Mouse (Mus musculus) ES-Bruce4 (cell line): ENCODE measurements around the gene Ppp4r1. TPM values are rescaled to one million over a fixed set of nuclear protein-coding genes. Genes with fewer than 3 reads are reported as not detected.
A peak's percentile ranks its signal among the peaks of the same experiment; 100 is the strongest.

ENCODE experiments used
- H3K27ac ChIP-seq: 2 replicates; pipeline ENCODE4 v1.5.1; 2012; ENCODE audit warnings: low read length, inconsistent platforms; ENCODE audit not compliant: insufficient read depth
- H3K27me3 ChIP-seq: 2 replicates; pipeline ENCODE4 v1.6.1; 2012; ENCODE audit warnings: mild to moderate bottlenecking, low read length, inconsistent platforms; ENCODE audit not compliant: control insufficient read depth, poor library complexity, insufficient read depth, severe bottlenecking
- H3K36me3 ChIP-seq: 2 replicates; pipeline ENCODE4 v1.6.1; 2012; ENCODE audit warnings: inconsistent platforms, mild to moderate bottlenecking, low read length, moderate library complexity; ENCODE audit not compliant: control insufficient read depth, poor library complexity, insufficient read depth, severe bottlenecking
- H3K4me1 ChIP-seq: one replicate; pipeline ENCODE4 v1.8.1; 2011; ENCODE audit warnings: low read length; ENCODE audit not compliant: control insufficient read depth, insufficient read depth
- H3K4me3 ChIP-seq: 2 replicates; pipeline ENCODE4 v1.5.1; 2011; ENCODE audit warnings: low read depth, mild to moderate bottlenecking, low read length
- H3K9ac ChIP-seq: 2 replicates; pipeline ENCODE4 v1.6.1; 2012; ENCODE audit warnings: low read depth, mild to moderate bottlenecking, inconsistent platforms; ENCODE audit not compliant: poor library complexity, severe bottlenecking
- H3K9me3 ChIP-seq: replicated peaks from 2 replicates; pipeline ENCODE4 v1.6.1; 2012; ENCODE audit warnings: mild to moderate bottlenecking, low read length, inconsistent platforms; ENCODE audit not compliant: control insufficient read depth, poor library complexity, insufficient read depth, severe bottlenecking
- CTCF ChIP-seq: IDR thresholded peaks from one replicate; pipeline ENCODE4 v1.8.1; 2011; ENCODE audit warnings: low read depth, low read length
- EP300 ChIP-seq: IDR thresholded peaks from 2 replicates; pipeline ENCODE4 v1.6.1; 2011; ENCODE audit warnings: low read depth, low read length; ENCODE audit not compliant: insufficient read depth
- POLR2A ChIP-seq: IDR thresholded peaks from one replicate; pipeline ENCODE4 v1.8.1; 2011; ENCODE audit warnings: low read length; ENCODE audit not compliant: insufficient read depth
- polyA plus RNA-seq: library from polyadenylated mRNA; stranded (reverse); fragments of >200 nt; gene quantifications from 2 replicates; pipeline ENCODE4 v1.2.4, GENCODE M21; 2011; ENCODE audit warnings: low read depth; ENCODE audit not compliant: missing spikeins, insufficient read depth, insufficient read length

Ppp4r1 gene
- polyA plus RNA-seq, result 48.4 and 56.7 TPM in 2 replicates

GRCm38 (mm10) chr17:65782551-65783141 lies at the start of gene Ppp4r1:
Gene Ppp4r1 (plus strand): TSS chr17:65782573.
- Histone ChIP-seq H3K9me3 (no peaks in the 10 kb centered on the region; the same call in 1 of the 2 replicates), H3K4me3 (peak within 1 kb of the TSS; percentile 94), H3K4me1 (peaks cover 4% of the 10 kb centered on the region), H3K27me3 (no peaks in the 10 kb centered on the region), H3K9ac (peak within 1 kb of the TSS; percentile 100), H3K27ac (peak within 1 kb of the TSS; percentile 46), H3K36me3 (no peaks in the 10 kb centered on the region)
- TF ChIP-seq POLR2A (no peak), EP300 (no peak), CTCF (no peak)

DNA sequence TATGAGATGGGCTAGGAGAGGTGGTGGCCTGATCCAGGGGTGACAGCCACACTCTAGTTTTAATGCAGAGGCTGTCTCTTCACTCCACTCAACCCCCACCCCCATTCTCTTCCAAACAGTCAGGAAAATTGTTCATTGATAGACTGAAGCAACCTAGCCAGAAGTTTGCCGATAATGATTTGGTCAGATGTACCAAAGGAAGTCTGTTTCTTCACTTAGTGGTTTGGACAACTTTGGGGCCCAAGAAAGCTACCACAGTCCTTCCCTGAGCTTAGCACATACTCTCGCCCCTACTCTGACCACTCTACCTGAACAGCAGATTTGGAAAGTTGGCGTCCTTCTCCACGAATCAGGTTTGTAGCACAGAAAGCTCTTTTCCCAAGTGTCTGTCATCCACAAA lies 49.7 kb upstream of the Ppp4r1 start:
- TF ChIP-seq EP300 (no peak), CTCF (no peak), POLR2A (no peak)
- no peaks in the 10 kb centered on the region for H3K4me1 ChIP-seq

GRCm38 (mm10) chr17:65735088-65735487 lies 47.3 kb upstream of the Ppp4r1 start:
- Histone ChIP-seq H3K4me3 (no peak overlapping the region), H3K9me3 (no peaks in the 10 kb centered on the region)
- TF ChIP-seq EP300 (no peak), POLR2A (no peak), CTCF (no peak)

More for the DNA sequence above, 49.7 kb upstream of the Ppp4r1 start:
- Histone ChIP-seq H3K27me3 (no peaks in the 10 kb centered on the region), H3K36me3 (no peaks in the 10 kb centered on the region), H3K9ac (no peak overlapping the region), H3K27ac (no peak overlapping the region), H3K4me3 (no peak overlapping the region), H3K9me3 (no peaks in the 10 kb centered on the region)

GRCm38 (mm10) chr17:65737175-65737574 lies 45.2 kb upstream of the Ppp4r1 start:
- TF ChIP-seq EP300, result no peak
- no peak for TF ChIP-seq POLR2A
- TF ChIP-seq CTCF, result no peak
- H3K9ac ChIP-seq, result no peak overlapping the region

More at GRCm38 (mm10) chr17:65735088-65735487, 47.3 kb upstream of the Ppp4r1 start:
- Histone ChIP-seq H3K9ac (no peak overlapping the region), H3K27me3 (no peaks in the 10 kb centered on the region), H3K27ac (peak overlapping the region; percentile 87), H3K4me1 (no peaks in the 10 kb centered on the region), H3K36me3 (no peaks in the 10 kb centered on the region)

GRCm38 (mm10) chr17:65737622-65738021 lies 44.8 kb upstream of the Ppp4r1 start:
- Histone ChIP-seq H3K27me3 (no peaks in the 10 kb centered on the region), H3K9me3 (peaks cover 4% of the 10 kb centered on the region; the same call in 1 of the 2 replicates), H3K36me3 (no peaks in the 10 kb centered on the region), H3K27ac (peak overlapping the region; percentile 35), H3K4me3 (no peak overlapping the region), H3K4me1 (no peaks in the 10 kb centered on the region), H3K9ac (no peak overlapping the region)
- TF ChIP-seq POLR2A, result no peak
- TF ChIP-seq EP300, result peak; percentile 67; the same call in 1 of the 2 replicates
- TF ChIP-seq CTCF, result no peak

More at GRCm38 (mm10) chr17:65737175-65737574, 45.2 kb upstream of the Ppp4r1 start:
- H3K27ac ChIP-seq, result peak overlapping the region; percentile 35
- no peaks in the 10 kb centered on the region for H3K4me1 ChIP-seq
- no peaks in the 10 kb centered on the region for H3K36me3 ChIP-seq
- H3K4me3 ChIP-seq, result no peak overlapping the region
- no peaks in the 10 kb centered on the region for H3K27me3 ChIP-seq
- peaks cover 4% of the 10 kb centered on the region; the same call in 1 of the 2 replicates for H3K9me3 ChIP-seq

- peaks cover 4% of the 10 kb centered on the region; the same call in 1 of the 2 replicates for H3K9me3 ChIP-seq
- no peak for TF ChIP-seq EP300
- no peak for TF ChIP-seq CTCF
- TF ChIP-seq POLR2A, result no peak
- H3K4me3 ChIP-seq, result no peak overlapping the region
- H3K27ac ChIP-seq, result no peak overlapping the region
- H3K4me1 ChIP-seq, result peaks cover 2% of the 10 kb centered on the region
- no peaks in the 10 kb centered on the region for H3K27me3 ChIP-seq
- H3K9ac ChIP-seq, result no peak overlapping the region
- no peaks in the 10 kb centered on the region for H3K36me3 ChIP-seq
Measured at GRCm38 (mm10) chr17:65739874-65740725, 42.3 kb upstream of the Ppp4r1 start.
